Mouse (Mus musculus) lung, postnatal 14 days (tissue): Measurements from ENCODE around the gene Atad2b.

Source experiments
- DNase-seq: peaks from one replicate; pipeline ENCODE4 v3.0.0; 2021

Gene Atad2b

GRCm38 (mm10) chr12:5087787-5088519, 170.8 kb downstream of the Atad2b start:
- DNase-seq = peak; percentile 63

- no peak for DNase-seq
Observed at GRCm38 (mm10) chr12:5088639-5089038, 171.5 kb downstream of the Atad2b start.
